Mouse (Mus musculus) kidney, embryonic 15.5 days (tissue): ENCODE data around the gene Car11. TPM values are rescaled to one million over a fixed set of nuclear protein-coding genes. Genes with fewer than 3 reads are reported as not detected.

ENCODE experiments used
- ATAC-seq: fragments of 200-750 bp; cut with Nextera tagmentation; replicated peaks from 2 replicates; pipeline ENCODE4 v1.8.0; 2017; ENCODE audit warnings: moderate TSS enrichment; ENCODE audit not compliant: low FRiP score
- H3K27ac ChIP-seq: fragments of 300-500 bp; sonication (generic); 2 replicates; pipeline ENCODE4 v1.5.1; 2015; ENCODE audit warnings: mild to moderate bottlenecking, inconsistent platforms
- H3K27me3 ChIP-seq: fragments of 300-500 bp; sonication (generic); 2 replicates; pipeline ENCODE4 v1.6.1; 2015; ENCODE audit warnings: inconsistent platforms
- H3K36me3 ChIP-seq: fragments of 300-500 bp; sonication (generic); 2 replicates; pipeline ENCODE4 v1.6.1; 2015; ENCODE audit warnings: inconsistent platforms
- H3K4me1 ChIP-seq: fragments of 300-500 bp; sonication (generic); 2 replicates; pipeline ENCODE4 v1.6.1; 2015; ENCODE audit warnings: inconsistent platforms
- H3K4me2 ChIP-seq: fragments of 300-500 bp; sonication (generic); 2 replicates; pipeline ENCODE4 v1.6.1; 2015; ENCODE audit warnings: moderate library complexity, mild to moderate bottlenecking, inconsistent platforms
- H3K4me3 ChIP-seq: fragments of 300-500 bp; sonication (generic); replicated peaks from 2 replicates; pipeline ENCODE4 v1.5.1; 2015; ENCODE audit warnings: mild to moderate bottlenecking, inconsistent platforms
- H3K9ac ChIP-seq: fragments of 300-500 bp; sonication (generic); 2 replicates; pipeline ENCODE4 v1.6.1; 2015; ENCODE audit warnings: mild to moderate bottlenecking, inconsistent platforms
- H3K9me3 ChIP-seq: fragments of 300-500 bp; sonication (generic); replicated peaks from 2 replicates; pipeline ENCODE4 v1.6.1; 2016; ENCODE audit warnings: inconsistent platforms
- WGBS: fragments of 180-500 bp; shearing (Covaris S2); methylation state at CpG from one replicate; pipeline ENCODE4 v1.1.7; 2015; ENCODE audit warnings: mixed read lengths; 5-methylcytosine and 5-hydroxymethylcytosine counted together
- polyA plus RNA-seq: library from polyadenylated mRNA; unstranded; fragments of >200 nt; fragmentation: Nextera tagmentation; extraction: Ambion mirVana; gene quantifications from 2 replicates; pipeline ENCODE4 v1.2.1, GENCODE M21; 2015

Car11 gene
- polyA plus RNA-seq, 1 experiment from 2014 or later = 8.8 TPM

GRCm38 (mm10) chr7:45679966-45680621 is 19.5 kb upstream of the Car11 start:
- no peaks in the 10 kb centered on the region for H3K27me3 ChIP-seq
- no peak overlapping the region for H3K9ac ChIP-seq
- peak overlapping the region; percentile 54 for H3K27ac ChIP-seq
- peaks cover 32% of the 10 kb centered on the region for H3K4me1 ChIP-seq
- no peaks in the 10 kb centered on the region for H3K9me3 ChIP-seq
- WGBS = 65% methylated on average over 14 of the region's 14 CpGs
- ATAC-seq = no peak
- H3K36me3 ChIP-seq = no peaks in the 10 kb centered on the region
- H3K4me2 ChIP-seq = no peak overlapping the region
- no peak overlapping the region for H3K4me3 ChIP-seq

DNA sequence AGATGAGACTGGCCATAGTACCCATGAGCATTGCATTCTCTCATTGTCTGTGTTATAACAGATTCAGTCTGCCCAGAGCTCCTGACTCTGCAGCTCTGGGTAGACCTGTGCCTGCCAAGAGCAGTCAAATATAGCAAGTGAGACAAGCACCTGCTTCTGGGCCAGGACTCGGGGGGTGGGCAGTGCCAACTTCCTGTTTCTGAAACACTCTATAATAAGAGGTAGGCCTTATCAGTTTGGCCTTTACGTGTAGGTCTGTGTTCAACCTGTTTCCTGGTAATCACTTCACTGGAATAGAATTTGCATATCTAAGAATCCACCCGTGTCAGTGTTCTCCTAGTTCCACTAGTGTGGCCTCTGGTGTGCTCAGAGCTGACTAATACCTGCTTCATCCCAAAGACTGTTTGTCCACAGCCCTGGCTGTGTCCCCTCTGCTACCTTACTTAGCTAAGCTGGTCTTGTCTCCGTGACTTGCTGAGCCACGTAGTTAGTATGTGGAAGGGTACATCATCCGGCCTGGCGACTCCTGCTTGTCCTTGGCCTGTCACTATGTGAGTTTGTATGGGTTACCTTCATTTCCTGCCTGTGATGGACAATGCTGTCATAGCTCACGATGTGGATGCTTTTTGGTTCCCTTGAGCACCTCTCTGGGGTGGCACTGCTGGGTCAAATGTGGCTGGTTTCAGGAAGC is 18.5 kb upstream of the Car11 start:
- no peak overlapping the region for H3K27ac ChIP-seq

GRCm38 (mm10) chr7:45682144-45683126 is 17.2 kb upstream of the Car11 start:
- ATAC-seq = peak; percentile 53
- H3K36me3 ChIP-seq = no peaks in the 10 kb centered on the region
- no peaks in the 10 kb centered on the region for H3K9me3 ChIP-seq
- H3K4me3 ChIP-seq = no peak overlapping the region
- peak overlapping the region; percentile 74 for H3K27ac ChIP-seq
- H3K4me1 ChIP-seq = peaks cover 47% of the 10 kb centered on the region
- 28% methylated on average over 14 of the region's 14 CpGs for WGBS
- H3K27me3 ChIP-seq = 0 out of 2 replicates have a peak, but pooled peaks cover 3% of the 10 kb centered on the region
- H3K4me2 ChIP-seq = peak overlapping the region; percentile 51
- H3K9ac ChIP-seq = 0 out of 2 replicates have a peak overlapping the region, but pooled peaks have one; percentile 26

More for the DNA sequence above, 18.5 kb upstream of the Car11 start:
- Histone ChIP-seq H3K27me3 (0 out of 2 replicates have a peak, but pooled peaks cover under 1% of the 10 kb centered on the region), H3K4me1 (peaks cover 41% of the 10 kb centered on the region), H3K36me3 (no peaks in the 10 kb centered on the region), H3K9me3 (no peaks in the 10 kb centered on the region), H3K9ac (no peak overlapping the region), H3K4me3 (no peak overlapping the region), H3K4me2 (no peak overlapping the region)
- 85% methylated on average over 8 of the region's 8 CpGs for WGBS
- ATAC-seq = no peak

- H3K4me2 ChIP-seq = no peak within 1 kb of the TSS
- H3K27ac ChIP-seq = no peak within 1 kb of the TSS
- ATAC-seq = no peak
- no peak within 1 kb of the TSS for H3K9ac ChIP-seq
- WGBS = 70% methylated on average over 7 of the region's 7 CpGs
- H3K4me3 ChIP-seq = no peak within 1 kb of the TSS
- H3K9me3 ChIP-seq = no peaks in the 10 kb centered on the region
- no peaks in the 10 kb centered on the region for H3K36me3 ChIP-seq
- H3K4me1 ChIP-seq = peaks cover 47% of the 10 kb centered on the region
- 0 out of 2 replicates have a peak, but pooled peaks cover 3% of the 10 kb centered on the region for H3K27me3 ChIP-seq
Measured at GRCm38 (mm10) chr7:45683396-45684050, 16.1 kb upstream of the Car11 start, which contains the start of gene Ntn5. Gene Ntn5 (plus strand): TSS chr7:45684022.

DNA sequence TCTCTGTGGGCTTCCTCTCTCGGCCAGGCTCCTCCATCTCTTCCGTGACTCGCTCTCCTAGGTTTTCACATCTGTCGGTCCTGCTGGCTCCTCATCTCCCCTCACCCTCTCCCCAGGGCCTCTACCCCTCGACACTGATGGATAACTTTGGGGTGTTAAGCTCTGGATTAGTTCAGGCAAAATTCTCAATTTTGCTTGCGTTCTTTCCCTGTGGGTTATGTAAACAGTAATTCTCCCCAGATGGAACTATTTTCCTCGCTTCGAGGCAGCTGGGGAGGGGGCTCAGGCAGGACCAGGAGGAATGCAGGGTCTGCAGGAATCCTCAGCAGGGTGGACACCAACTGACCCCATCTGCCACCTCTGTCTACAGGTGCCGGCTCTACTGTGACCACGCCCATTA is 13.8 kb upstream of the Car11 start:
- H3K27ac ChIP-seq = no peak overlapping the region
- H3K27me3 ChIP-seq = 0 out of 2 replicates have a peak, but pooled peaks cover 3% of the 10 kb centered on the region
- no peak for ATAC-seq
- no peaks in the 10 kb centered on the region for H3K9me3 ChIP-seq
- no peak overlapping the region for H3K9ac ChIP-seq
- no peak overlapping the region for H3K4me3 ChIP-seq
- no peak overlapping the region for H3K4me2 ChIP-seq
- WGBS = 47% methylated on average over 10 of the region's 10 CpGs
- H3K4me1 ChIP-seq = peaks cover 53% of the 10 kb centered on the region
- H3K36me3 ChIP-seq = no peaks in the 10 kb centered on the region

- 70% methylated on average over 3 of the region's 3 CpGs for WGBS
- Histone ChIP-seq H3K9me3 (no peaks in the 10 kb centered on the region), H3K4me2 (no peak overlapping the region), H3K27ac (no peak overlapping the region), H3K4me1 (peaks cover 53% of the 10 kb centered on the region), H3K27me3 (0 out of 2 replicates have a peak, but pooled peaks cover 3% of the 10 kb centered on the region), H3K4me3 (no peak overlapping the region), H3K36me3 (no peaks in the 10 kb centered on the region), H3K9ac (no peak overlapping the region)
- ATAC-seq = no peak
Measured at GRCm38 (mm10) chr7:45686841-45687240, 12.8 kb upstream of the Car11 start.

DNA sequence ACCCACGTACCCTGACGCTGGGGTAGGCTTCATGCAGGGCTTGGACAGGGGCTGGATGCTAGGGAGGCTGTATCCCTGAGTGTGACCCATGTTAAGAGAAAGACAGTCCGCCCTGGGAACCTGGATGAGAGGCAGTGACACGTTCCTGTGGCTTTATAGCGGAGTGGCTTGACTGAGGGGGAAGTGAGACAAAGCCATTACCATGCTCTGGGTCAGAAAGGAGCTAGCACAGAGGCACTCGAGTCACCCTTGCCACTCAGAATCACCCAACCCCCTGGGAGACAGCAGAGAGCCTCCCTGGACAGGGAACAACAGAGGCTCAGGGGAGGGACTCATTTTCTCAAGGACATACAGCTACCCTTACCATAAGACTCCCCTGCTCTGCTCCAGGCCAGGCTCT is 10.5 kb upstream of the Car11 start:
- Histone ChIP-seq H3K4me1 (peaks cover 36% of the 10 kb centered on the region), H3K9me3 (no peaks in the 10 kb centered on the region), H3K9ac (0 out of 2 replicates have a peak overlapping the region, but pooled peaks have one; percentile 0), H3K27me3 (0 out of 2 replicates have a peak, but pooled peaks cover 3% of the 10 kb centered on the region), H3K36me3 (no peaks in the 10 kb centered on the region), H3K4me2 (no peak overlapping the region), H3K4me3 (no peak overlapping the region), H3K27ac (peak overlapping the region; percentile 25; the same call in 1 of the 2 replicates)
- 37% methylated on average over 6 of the region's 6 CpGs for WGBS
- no peak for ATAC-seq

DNA sequence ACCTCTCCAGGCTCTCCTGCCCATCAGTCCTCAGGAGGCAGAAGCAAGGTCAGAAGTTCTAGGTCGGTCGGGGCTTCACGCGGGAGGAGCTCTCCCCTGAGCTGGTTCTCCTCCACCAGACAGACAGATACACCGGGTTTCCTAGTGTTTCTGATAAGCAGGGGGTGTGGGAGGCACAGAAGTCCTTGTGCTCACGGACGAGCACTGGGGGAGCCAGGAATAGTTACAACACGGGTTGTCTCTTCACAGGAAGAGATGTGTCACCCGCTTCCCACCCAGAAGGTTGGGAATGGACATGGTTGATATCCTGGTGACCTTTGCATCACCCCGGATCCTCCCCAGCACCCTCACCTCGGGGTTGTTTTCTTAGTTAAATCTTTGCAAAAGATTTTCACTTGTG is 9.8 kb upstream of the Car11 start:
- Histone ChIP-seq H3K4me2 (no peak overlapping the region), H3K36me3 (no peaks in the 10 kb centered on the region), H3K27me3 (0 out of 2 replicates have a peak, but pooled peaks cover 3% of the 10 kb centered on the region), H3K4me1 (peaks cover 35% of the 10 kb centered on the region), H3K9me3 (no peaks in the 10 kb centered on the region), H3K27ac (no peak overlapping the region), H3K9ac (no peak overlapping the region), H3K4me3 (no peak overlapping the region)
- ATAC-seq = no peak
- 32% methylated on average over 11 of the region's 11 CpGs for WGBS

- ATAC-seq = no peak
- H3K4me2 ChIP-seq = no peak overlapping the region
- peaks cover 20% of the 10 kb centered on the region for H3K4me1 ChIP-seq
- no peaks in the 10 kb centered on the region for H3K27me3 ChIP-seq
- WGBS = 75% methylated on average over 2 of the region's 2 CpGs
- no peak overlapping the region for H3K4me3 ChIP-seq
- H3K9me3 ChIP-seq = no peaks in the 10 kb centered on the region
- no peak overlapping the region for H3K9ac ChIP-seq
- H3K27ac ChIP-seq = no peak overlapping the region
- no peaks in the 10 kb centered on the region for H3K36me3 ChIP-seq
Measured at GRCm38 (mm10) chr7:45692364-45692763, 7.3 kb upstream of the Car11 start.

GRCm38 (mm10) chr7:45693921-45694591 is 5.6 kb upstream of the Car11 start, which contains the start of gene Sec1:
Gene Sec1 (minus strand): TSS chr7:45694402.
- Histone ChIP-seq H3K4me1 (peaks cover 14% of the 10 kb centered on the region), H3K4me3 (no peak within 1 kb of the TSS), H3K27me3 (peaks cover 13% of the 10 kb centered on the region), H3K36me3 (no peaks in the 10 kb centered on the region), H3K4me2 (no peak within 1 kb of the TSS), H3K27ac (no peak within 1 kb of the TSS), H3K9me3 (no peaks in the 10 kb centered on the region), H3K9ac (no peak within 1 kb of the TSS)
- no peak; the same call in 1 of the 2 replicates for ATAC-seq
- WGBS = 93% methylated on average over 50 of the region's 50 CpGs

- Histone ChIP-seq H3K9me3 (no peaks in the 10 kb centered on the region), H3K9ac (no peak overlapping the region), H3K27ac (no peak overlapping the region), H3K4me2 (no peak overlapping the region), H3K36me3 (no peaks in the 10 kb centered on the region), H3K27me3 (peaks cover 23% of the 10 kb centered on the region), H3K4me3 (no peak overlapping the region), H3K4me1 (peaks cover 13% of the 10 kb centered on the region)
- 14% methylated on average over 6 of the region's 6 CpGs for WGBS
- ATAC-seq = no peak
Measured at GRCm38 (mm10) chr7:45695098-45695497, 4.5 kb upstream of the Car11 start.
